Mouse (Mus musculus): ENCODE measurements around the gene Etfbkmt.

Gene Etfbkmt

GRCm38 (mm10) chr6:149139471-149139870, at the start of gene Etfbkmt:
TSS of gene Etfbkmt (plus strand) at chr6:149139849.
- in situ Hi-C loops (cut with MboI) = loop anchor here (5.0 kb wide), 1 partner anchor 238 kb away; no protein-coding TSS in a partner anchor

- in situ Hi-C loops (cut with MboI) = no loop called here
Measured at GRCm38 (mm10) chr6:149092406-149092805, 47.2 kb upstream of the Etfbkmt start.

- in situ Hi-C loops (cut with MboI) = no loop called here
Measured at GRCm38 (mm10) chr6:149093465-149093864, 46.2 kb upstream of the Etfbkmt start.

GRCm38 (mm10) chr6:149094555-149094954, 45.1 kb upstream of the Etfbkmt start:
- in situ Hi-C loops (cut with MboI) = no loop called here

GRCm38 (mm10) chr6:149095389-149095788, 44.3 kb upstream of the Etfbkmt start:
- in situ Hi-C loops (cut with MboI) = no loop called here

GRCm38 (mm10) chr6:149096233-149096632, 43.4 kb upstream of the Etfbkmt start:
- in situ Hi-C loops (cut with MboI) = no loop called here

- in situ Hi-C loops (cut with MboI) = no loop called here
Measured at GRCm38 (mm10) chr6:149097276-149097675, 42.4 kb upstream of the Etfbkmt start.

GRCm38 (mm10) chr6:149098993-149099392, 40.7 kb upstream of the Etfbkmt start:
- in situ Hi-C loops (cut with MboI) = no loop called here

- in situ Hi-C loops (cut with MboI) = no loop called here
Measured at GRCm38 (mm10) chr6:149100174-149101075, 39.2 kb upstream of the Etfbkmt start.

GRCm38 (mm10) chr6:149101076-149101942, 38.3 kb upstream of the Etfbkmt start, which contains the start of gene Dennd5b:
TSS of gene Dennd5b (minus strand) at chr6:149101680.
- in situ Hi-C loops (cut with MboI) = no loop called here

- in situ Hi-C loops (cut with MboI) = no loop called here
Measured at GRCm38 (mm10) chr6:149101943-149102243, 37.8 kb upstream of the Etfbkmt start.

GRCm38 (mm10) chr6:149103451-149103850, 36.2 kb upstream of the Etfbkmt start:
- in situ Hi-C loops (cut with MboI) = no loop called here

GRCm38 (mm10) chr6:149107615-149108014, 32.0 kb upstream of the Etfbkmt start:
- in situ Hi-C loops (cut with MboI) = no loop called here

GRCm38 (mm10) chr6:149108909-149109308, 30.7 kb upstream of the Etfbkmt start:
- in situ Hi-C loops (cut with MboI) = no loop called here

- in situ Hi-C loops (cut with MboI) = no loop called here
Measured at GRCm38 (mm10) chr6:149116992-149117391, 22.7 kb upstream of the Etfbkmt start.

GRCm38 (mm10) chr6:149118935-149119334, 20.7 kb upstream of the Etfbkmt start:
- in situ Hi-C loops (cut with MboI) = no loop called here

GRCm38 (mm10) chr6:149119853-149120252, 19.8 kb upstream of the Etfbkmt start:
- in situ Hi-C loops (cut with MboI) = no loop called here

GRCm38 (mm10) chr6:149123042-149123441, 16.6 kb upstream of the Etfbkmt start:
- in situ Hi-C loops (cut with MboI) = no loop called here

GRCm38 (mm10) chr6:149126675-149127074, 13.0 kb upstream of the Etfbkmt start:
- in situ Hi-C loops (cut with MboI) = loop anchor here (5.0 kb wide), 1 partner anchor 69 kb away; no protein-coding TSS in a partner anchor

GRCm38 (mm10) chr6:149129870-149130269, 9.8 kb upstream of the Etfbkmt start, which contains the start of gene Gm10203:
TSS of gene Gm10203 (plus strand) at chr6:149130170.
- in situ Hi-C loops (cut with MboI) = loop anchor here (5.0 kb wide), 1 partner anchor 73 kb away; no protein-coding TSS in a partner anchor

- in situ Hi-C loops (cut with MboI) = no loop called here
Measured at GRCm38 (mm10) chr6:149131111-149131510, 8.5 kb upstream of the Etfbkmt start.

GRCm38 (mm10) chr6:149132311-149133077, 7.2 kb upstream of the Etfbkmt start:
- in situ Hi-C loops (cut with MboI) = no loop called here
